Mouse (Mus musculus): Measurements from ENCODE around the gene Frmd7. TPM values are rescaled to one million over a fixed set of nuclear protein-coding genes. Genes with fewer than 3 reads are reported as not detected.

Frmd7 gene
- total and polyA plus RNA-seq, 3 experiments: not detected

GRCm38 (mm10) chrX:50924629-50925364, 17.7 kb downstream of the Frmd7 start:
- H3K9ac ChIP-seq (ENCODE audit: insufficient read depth, low read depth): no peak overlapping the region
- peak; percentile 36 for TF ChIP-seq SMC3 (IDR thresholded peaks at IDR 0.05; ENCODE audit: low read depth, low read length)
- TF ChIP-seq CTCF (conservative IDR thresholded peaks at IDR 0.05 in 1 of 2, IDR thresholded peaks at IDR 0.05 in 1 of 2; ENCODE audit: low read depth in 2 of 2, low read length in 2 of 2): peak in 1 of 2 experiments; percentile 42; a peak in 2 of 4 replicates
- peak; percentile 1 for TF ChIP-seq RAD21 (IDR thresholded peaks at IDR 0.05; ENCODE audit: low read depth, low read length)
- no peak for TF ChIP-seq IRF4 (IDR thresholded peaks at IDR 0.05; ENCODE audit: low read depth, low read length)
- H3K27ac ChIP-seq (ENCODE audit: insufficient read depth, low read depth): no peak overlapping the region
- DNase-seq (ENCODE audit: extremely low read depth): no peak
- no peaks in the 10 kb centered on the region for H3K79me2 ChIP-seq (replicated peaks; ENCODE audit: control insufficient read depth, extremely low read depth, insufficient read depth, poor library complexity, severe bottlenecking)
- no peaks in the 10 kb centered on the region for H3K27me3 ChIP-seq (replicated peaks)
- no peak overlapping the region for H3K4me3 ChIP-seq (replicated peaks in 1 of 3; ENCODE audit: low read depth in 2 of 3, low read length in 2 of 3, poor library complexity in 1 of 3)
- no peaks in the 10 kb centered on the region for H3K4me1 ChIP-seq (ENCODE audit: control insufficient read depth in 1 of 2, insufficient read depth in 2 of 2)
- peak overlapping the region; percentile 66 for H3K4me2 ChIP-seq (ENCODE audit: insufficient read depth, low read depth, poor library complexity, severe bottlenecking)
- no peaks in the 10 kb centered on the region for H3K36me3 ChIP-seq (replicated peaks in 1 of 2; ENCODE audit: control insufficient read depth in 1 of 2, insufficient read depth in 1 of 2, low read length in 1 of 2)
- no peaks in the 10 kb centered on the region for H3K9me3 ChIP-seq (replicated peaks; ENCODE audit: low read length)
- dilution Hi-C loops (cut with MboI; ENCODE audit: extremely low pct_ligation_motif_present, extremely low pct_unique_long_range_greater_than_20kb, low sequenced_read_pairs) (no loop called here), in situ Hi-C loops (cut with MboI; ENCODE audit: low pct_ligation_motif_present, low pct_unique_long_range_greater_than_20kb, low sequenced_read_pairs) (no loop called here)

- Histone ChIP-seq H3K4me1 (ENCODE audit: control insufficient read depth in 1 of 2, insufficient read depth in 2 of 2) (no peaks in the 10 kb centered on the region), H3K4me3 (replicated peaks in 1 of 3; ENCODE audit: low read depth in 2 of 3, low read length in 2 of 3, poor library complexity in 1 of 3) (no peak overlapping the region), H3K9ac (ENCODE audit: insufficient read depth, low read depth) (no peak overlapping the region), H3K27ac (ENCODE audit: insufficient read depth, low read depth) (no peak overlapping the region), H3K79me2 (replicated peaks; ENCODE audit: control insufficient read depth, extremely low read depth, insufficient read depth, poor library complexity, severe bottlenecking) (no peaks in the 10 kb centered on the region), H3K36me3 (replicated peaks in 1 of 2; ENCODE audit: control insufficient read depth in 1 of 2, insufficient read depth in 1 of 2, low read length in 1 of 2) (no peaks in the 10 kb centered on the region), H3K27me3 (replicated peaks) (no peaks in the 10 kb centered on the region), H3K9me3 (replicated peaks; ENCODE audit: low read length) (no peaks in the 10 kb centered on the region), H3K4me2 (ENCODE audit: insufficient read depth, low read depth, poor library complexity, severe bottlenecking) (no peak overlapping the region)
- in situ Hi-C loops (cut with MboI; ENCODE audit: low pct_ligation_motif_present, low pct_unique_long_range_greater_than_20kb, low sequenced_read_pairs) (no loop called here), dilution Hi-C loops (cut with MboI; ENCODE audit: extremely low pct_ligation_motif_present, extremely low pct_unique_long_range_greater_than_20kb, low sequenced_read_pairs) (no loop called here)
- no peak for DNase-seq (ENCODE audit: extremely low read depth)
- no peak for TF ChIP-seq MYC (IDR thresholded peaks at IDR 0.05; ENCODE audit: low read depth, low read length)
- TF ChIP-seq POLR2AphosphoS2 (IDR thresholded peaks at IDR 0.05; ENCODE audit: low read depth, low read length): no peak
- TF ChIP-seq GABPA (IDR thresholded peaks at IDR 0.05; ENCODE audit: insufficient replicate concordance, low read depth, low read length): no peak
- no peak for TF ChIP-seq KAT2A (IDR thresholded peaks at IDR 0.05; ENCODE audit: insufficient replicate concordance, low read length)
- no peak for TF ChIP-seq MEF2A (IDR thresholded peaks at IDR 0.05; ENCODE audit: borderline replicate concordance, low read depth, low read length)
- no peak for TF ChIP-seq MAX (IDR thresholded peaks at IDR 0.05; ENCODE audit: low read length)
- TF ChIP-seq MXI1 (IDR thresholded peaks at IDR 0.05; ENCODE audit: low read depth, low read length): no peak
- TF ChIP-seq USF2 (conservative IDR thresholded peaks at IDR 0.05; ENCODE audit: low read depth, low read length): no peak
- no peak for TF ChIP-seq USF1 (IDR thresholded peaks at IDR 0.05; ENCODE audit: low read depth, low read length)
- TF ChIP-seq SMC3 (IDR thresholded peaks at IDR 0.05; ENCODE audit: low read depth, low read length): no peak
Measured at GRCm38 (mm10) chrX:50918754-50919153, 23.8 kb downstream of the Frmd7 start.

- in situ Hi-C loops (cut with MboI; ENCODE audit: low pct_ligation_motif_present, low pct_unique_long_range_greater_than_20kb, low sequenced_read_pairs) (no loop called here), dilution Hi-C loops (cut with MboI; ENCODE audit: extremely low pct_ligation_motif_present, extremely low pct_unique_long_range_greater_than_20kb, low sequenced_read_pairs) (no loop called here)
- Histone ChIP-seq H3K79me2 (replicated peaks; ENCODE audit: control insufficient read depth, extremely low read depth, insufficient read depth, poor library complexity, severe bottlenecking) (no peaks in the 10 kb centered on the region), H3K27me3 (replicated peaks) (no peaks in the 10 kb centered on the region), H3K4me1 (ENCODE audit: control insufficient read depth in 1 of 2, insufficient read depth in 2 of 2) (no peaks in the 10 kb centered on the region), H3K9me3 (replicated peaks; ENCODE audit: low read length) (no peaks in the 10 kb centered on the region), H3K4me2 (ENCODE audit: insufficient read depth, low read depth, poor library complexity, severe bottlenecking) (no peak overlapping the region), H3K4me3 (replicated peaks in 1 of 3; ENCODE audit: low read depth in 2 of 3, low read length in 2 of 3, poor library complexity in 1 of 3) (no peak overlapping the region), H3K27ac (ENCODE audit: insufficient read depth, low read depth) (no peak overlapping the region), H3K9ac (ENCODE audit: insufficient read depth, low read depth) (no peak overlapping the region), H3K36me3 (replicated peaks in 1 of 2; ENCODE audit: control insufficient read depth in 1 of 2, insufficient read depth in 1 of 2, low read length in 1 of 2) (no peaks in the 10 kb centered on the region)
- DNase-seq (ENCODE audit: extremely low read depth): no peak
- TF ChIP-seq RAD21 (IDR thresholded peaks at IDR 0.05; ENCODE audit: low read depth, low read length) (no peak), MAZ (IDR thresholded peaks at IDR 0.05; ENCODE audit: low read depth, low read length) (no peak), JUND (conservative IDR thresholded peaks at IDR 0.05; ENCODE audit: low read depth, low read length) (no peak), MYC (IDR thresholded peaks at IDR 0.05; ENCODE audit: low read depth, low read length) (no peak), MXI1 (IDR thresholded peaks at IDR 0.05; ENCODE audit: low read depth, low read length) (no peak), ZKSCAN1 (IDR thresholded peaks at IDR 0.05; ENCODE audit: borderline replicate concordance, low read depth, low read length) (no peak), SIN3A (IDR thresholded peaks at IDR 0.05; ENCODE audit: low read length) (no peak)
Measured at GRCm38 (mm10) chrX:50917389-50917788, 25.1 kb downstream of the Frmd7 start.
